In the genomic region with DNA sequence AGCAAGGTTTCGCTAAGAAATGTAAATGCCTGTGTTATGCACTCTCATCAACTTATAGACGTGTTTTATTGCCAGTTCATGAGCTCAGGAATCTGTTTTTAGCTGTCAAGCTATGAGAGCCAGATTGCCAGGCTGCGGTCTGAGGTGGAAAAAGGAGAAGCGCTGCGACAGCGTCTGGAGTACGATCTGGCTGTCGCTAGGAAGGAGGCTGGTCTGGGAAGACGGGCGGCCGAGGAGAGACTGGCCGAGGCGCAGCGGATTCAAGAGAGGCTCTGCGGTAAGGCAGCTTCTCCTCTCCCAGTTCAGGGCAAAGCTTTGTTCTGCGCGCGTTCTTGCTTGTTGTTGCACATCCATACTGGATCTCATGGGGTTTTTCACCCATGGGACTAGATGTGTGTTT, we compare ENCODE assay signal across 10 mouse cellular contexts. TPM values are rescaled to one million over a fixed set of nuclear protein-coding genes. Genes with fewer than 3 reads are reported as not detected.
A peak's percentile ranks its signal among the peaks of the same experiment; 100 is the strongest.
DNase-seq lines count a peak whose midpoint lies in the region; ATAC-seq and TF ChIP-seq lines count a peak whose summit lies in the region.
"Had no signal": no experiment of that assay in that cellular context is flagged by ENCODE, and none has a peak within 500 bp of the region (broad histone marks: within the 10 kb centered on the region; RNA-seq: fewer than 3 reads in every experiment).

No protein-coding gene starts in this region.

- no peak overlapping the region for H3K27ac ChIP-seq in gastrocnemius, adult 2 months
- H3K27ac ChIP-seq in liver, embryonic 11.5 days (ENCODE audit: low read depth, low read length): no peak overlapping the region
- H3K27ac ChIP-seq in midbrain, postnatal 0 days (ENCODE audit: low read depth, low read length): no peak overlapping the region
- H3K27ac ChIP-seq: neural tube, embryonic 12.5 days had no signal

- DNase-seq in gastrocnemius, adult 2 months: peak; percentile 38
- no peak for DNase-seq in gastrocnemius, adult 18-20 months (ENCODE audit: low spot score)
- DNase-seq in liver: peak; percentile 5
- DNase-seq in liver, embryonic 11.5 days (ENCODE audit: low spot score): no peak
- peak; percentile 14 for DNase-seq in midbrain, postnatal 0 days (ENCODE audit: low spot score)
- no peak for DNase-seq in thymus, postnatal 36 days
- DNase-seq in kidney, postnatal 25 days: no peak
- DNase-seq: thymus, postnatal 14 days had no signal

- H3K9ac ChIP-seq in liver, embryonic 11.5 days (ENCODE audit: low read depth, low read length): no peak overlapping the region
- no peak overlapping the region for H3K9ac ChIP-seq in midbrain, postnatal 0 days (replicated peaks; ENCODE audit: low read length, poor library complexity, severe bottlenecking)
- H3K9ac ChIP-seq: neural tube, embryonic 12.5 days had no signal

- intact Hi-C loops in gastrocnemius, adult 2 months (cut with DNase I): no loop called here

- H3K4me3 ChIP-seq in gastrocnemius, adult 2 months: peak overlapping the region; percentile 37; the same call in 1 of the 2 replicates
- no peak overlapping the region for H3K4me3 ChIP-seq in liver, embryonic 11.5 days (ENCODE audit: low read depth, low read length)
- peak overlapping the region; percentile 18; the same call in 1 of the 2 replicates for H3K4me3 ChIP-seq in midbrain, postnatal 0 days (ENCODE audit: low read depth, low read length)
- H3K4me3 ChIP-seq: neural tube, embryonic 12.5 days had no signal

- WGBS in liver, embryonic 11.5 days: 59% methylated on average over 18 of the region's 18 CpGs
- WGBS in midbrain, postnatal 0 days: 59% methylated on average over 18 of the region's 18 CpGs

- 0 out of 2 replicates have a peak, but pooled peaks cover 3% of the 10 kb centered on the region for H3K4me1 ChIP-seq in liver, embryonic 11.5 days (replicated peaks; ENCODE audit: control insufficient read depth, insufficient read depth, low read length)
- no peaks in the 10 kb centered on the region for H3K4me1 ChIP-seq in midbrain, postnatal 0 days (ENCODE audit: insufficient read depth, low read length)
- H3K4me1 ChIP-seq: neural tube, embryonic 12.5 days had no signal

- no peaks in the 10 kb centered on the region for H3K9me3 ChIP-seq in liver, embryonic 11.5 days (ENCODE audit: control insufficient read depth, low read length)
- no peaks in the 10 kb centered on the region for H3K9me3 ChIP-seq in midbrain, postnatal 0 days (ENCODE audit: low read length)
- H3K9me3 ChIP-seq: neural tube, embryonic 12.5 days had no signal

- H3K27me3 ChIP-seq in liver, embryonic 11.5 days (replicated peaks; ENCODE audit: control insufficient read depth, insufficient read depth, low read length): no peaks in the 10 kb centered on the region
- H3K27me3 ChIP-seq in midbrain, postnatal 0 days (ENCODE audit: insufficient read depth, low read length): no peaks in the 10 kb centered on the region
- H3K27me3 ChIP-seq: neural tube, embryonic 12.5 days had no signal

- ATAC-seq in liver, embryonic 11.5 days (replicated peaks; ENCODE audit: low FRiP score): no peak
- peak; percentile 100 for ATAC-seq in frontal cortex, adult (ENCODE audit: low TSS enrichment)
- no peak for ATAC-seq in midbrain, postnatal 0 days (ENCODE audit: low FRiP score)

- H3K36me3 ChIP-seq in liver, embryonic 11.5 days (ENCODE audit: control insufficient read depth, insufficient read depth, low read length): no peaks in the 10 kb centered on the region
- H3K36me3 ChIP-seq in midbrain, postnatal 0 days (ENCODE audit: insufficient read depth, low read length): no peaks in the 10 kb centered on the region
- H3K36me3 ChIP-seq: neural tube, embryonic 12.5 days had no signal

- TF ChIP-seq CTCF in gastrocnemius, adult 2 months (IDR thresholded peaks at IDR 0.05): no peak
- TF ChIP-seq CTCF in midbrain, postnatal 0 days (IDR thresholded peaks at IDR 0.05): no peak

- H3K4me2 ChIP-seq in liver, embryonic 11.5 days: no peak overlapping the region
- peak overlapping the region; percentile 23; the same call in 1 of the 2 replicates for H3K4me2 ChIP-seq in midbrain, postnatal 0 days (ENCODE audit: low read depth, low read length, poor library complexity, severe bottlenecking)
- H3K4me2 ChIP-seq: neural tube, embryonic 12.5 days had no signal

RNA-seq across cellular contexts. Expression of gene Ccdc171, which starts 24.2 kb away (rescaled TPM):
- under 1 TPM; 0.59 to 0.70 TPM for total RNA-seq in gastrocnemius, adult 2 months (2021)
- under 1 TPM; 0.52 to 0.94 TPM for total RNA-seq in gastrocnemius, adult 18-20 months (2021)
- 3.9 and 4.2 TPM in 2 replicates for polyA plus RNA-seq in liver, embryonic 11.5 days (2014; fragmentation: Nextera tagmentation; extraction: Ambion mirVana)
- total RNA-seq in midbrain, postnatal 0 days (2014; rRNA removed): 4.2 and 7.1 TPM in 2 replicates
- 1.7 and 2.0 TPM in 2 replicates for polyA plus RNA-seq in midbrain, postnatal 0 days (2015; fragmentation: Nextera tagmentation; extraction: Ambion mirVana)

Comparison
In these comparisons a context has a peak if more than half of its experiments do, and no peak if none do; other contexts are left out.
1. DNase-seq: peak in gastrocnemius, adult 2 months (single experiment), liver (single experiment) and midbrain, postnatal 0 days (single experiment); none in gastrocnemius, adult 18-20 months (single experiment), liver, embryonic 11.5 days (single experiment), thymus, postnatal 36 days (0 of 2) and kidney, postnatal 25 days (0 of 2).